Mouse (Mus musculus): ENCODE results near the gene Camk2n2.

The Camk2n2 gene

GRCm38 (mm10) chr16:20589939-20590679 lies 31.0 kb downstream of the Camk2n2 start:
- ChIA-PET CTCF (interaction anchor here in 3 of 4 experiments (0.6 to 1.4 kb wide), 4 partner anchors 21 to 349 kb away, joined by 3 to 6 read pairs (median 3); partner anchors contain the start of genes Alg3 (in 1 of the 3), Eef1akmt4 (in 1 of the 3), Gm49333 (in 1 of the 3) and Map6d1 (in 1 of the 3)), POLR2A (interaction anchor here (0.5 to 3.2 kb wide), 21 partner anchors 9 to 195 kb away, joined by 3 to 21 read pairs (median 6); partner anchors contain the start of genes Alg3 (in 4 of the 4), Eef1akmt4 (in 4 of the 4), Gm49333 (in 4 of the 4) and Abcf3 (in 2 of the 4))

DNA sequence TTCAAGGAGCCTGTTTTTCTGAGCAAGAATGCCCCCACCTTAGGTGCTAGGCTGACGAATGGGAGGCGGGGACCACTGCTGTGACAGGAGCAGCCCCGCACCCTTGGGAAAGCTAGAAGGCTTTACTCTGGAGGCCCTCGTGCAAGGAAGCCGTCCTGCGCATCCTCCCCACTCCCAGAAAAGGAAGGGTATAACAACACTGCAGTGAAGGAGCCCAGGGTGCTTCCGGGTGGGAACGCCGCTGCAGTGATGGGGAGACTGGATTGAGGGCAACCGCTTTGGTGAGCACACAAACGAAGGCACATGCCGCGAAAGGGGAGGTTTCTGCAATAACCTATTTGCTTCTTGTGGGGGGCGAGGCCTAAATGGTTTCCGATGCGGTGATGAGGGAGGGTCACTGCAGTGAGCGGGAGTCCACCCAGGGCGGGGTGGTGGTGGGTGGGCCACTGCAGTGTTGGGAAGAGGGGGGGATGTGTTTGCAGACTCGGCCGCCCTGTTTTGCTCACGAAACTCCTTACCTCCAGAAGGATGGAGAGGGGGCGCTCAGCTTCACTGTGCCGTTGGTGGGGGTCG lies 31.6 kb downstream of the Camk2n2 start, which contains the start of gene Vwa5b2:
Vwa5b2 (plus strand) TSS at position 106 of the 573 bp plus-strand sequence.
- ChIA-PET POLR2A (interaction anchor here in 3 of 4 experiments (0.5 to 3.2 kb wide), 13 partner anchors 10 to 195 kb away, joined by 3 to 21 read pairs (median 6); partner anchors contain the start of genes Abcf3 (in 2 of the 3), Alg3 (in 2 of the 3), Eef1akmt4 (in 2 of the 3) and Gm49333 (in 2 of the 3)), CTCF (no interaction called here)
